Mouse (Mus musculus) lung, postnatal 0 days (tissue): ENCODE measurements around the gene Celsr2.

Source experiments
- CTCF ChIP-seq: IDR thresholded peaks from 2 replicates; pipeline ENCODE4 v1.5.1; 2016; ENCODE audit warnings: antibody characterized with exemption, mild to moderate bottlenecking
- EP300 ChIP-seq: IDR thresholded peaks from 2 replicates; pipeline ENCODE4 v1.6.1; 2016; ENCODE audit warnings: antibody characterized with exemption, mild to moderate bottlenecking, control low read depth

DNA sequence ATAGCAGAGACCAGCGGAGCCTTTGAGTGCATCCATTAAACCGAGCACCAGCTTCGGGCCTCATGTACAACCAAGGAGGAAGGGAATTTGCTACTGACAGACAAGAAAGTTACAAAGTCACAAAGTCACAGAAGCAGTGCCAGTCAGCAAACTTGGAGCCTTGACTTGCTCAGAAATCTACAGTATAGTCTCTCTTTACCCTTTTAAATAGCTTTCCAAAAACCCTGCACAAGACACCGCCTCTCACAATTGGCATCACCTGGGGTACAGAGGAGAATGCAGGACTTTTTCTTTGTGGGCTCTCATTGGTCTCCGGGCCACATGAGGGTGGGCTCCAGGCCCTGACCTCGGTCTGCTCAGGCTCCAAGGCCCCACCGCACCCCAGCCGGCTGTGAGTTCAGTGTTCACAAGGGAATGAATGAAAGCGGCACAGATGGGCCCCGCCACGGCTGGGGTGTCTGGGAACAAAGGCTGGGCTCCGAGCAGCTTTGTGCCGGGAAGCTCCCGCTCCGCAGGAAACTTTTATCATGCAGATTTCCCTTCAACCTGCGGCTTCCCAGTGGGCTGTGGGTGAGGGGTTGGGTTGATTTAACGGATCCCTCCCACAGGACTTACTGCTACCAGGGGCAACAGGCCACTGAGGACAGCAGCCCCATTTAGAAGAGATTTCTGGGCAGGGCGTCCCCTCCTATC lies 18.0 kb upstream of the Celsr2 start:
- TF ChIP-seq CTCF (no peak), EP300 (no peak)
